Mouse (Mus musculus) lung, embryonic 15.5 days (tissue): Measurements from ENCODE around the gene Msln. TPM values are rescaled to one million over a fixed set of nuclear protein-coding genes. Genes with fewer than 3 reads are reported as not detected.

Experiments
- ATAC-seq: fragments of 200-750 bp; cut with Nextera tagmentation; 2 replicates; pipeline ENCODE4 v1.8.0; 2017; ENCODE audit warnings: moderate number of reproducible peaks, borderline replicate concordance; ENCODE audit not compliant: low FRiP score, low TSS enrichment; ENCODE audit errors: extremely low read depth
- H3K27ac ChIP-seq: fragments of 300-500 bp; sonication (generic); 2 replicates; pipeline ENCODE4 v1.5.1; 2015; ENCODE audit warnings: moderate library complexity, mild to moderate bottlenecking, inconsistent platforms
- H3K27me3 ChIP-seq: fragments of 300-500 bp; sonication (generic); 2 replicates; pipeline ENCODE4 v1.6.1; 2015; ENCODE audit warnings: inconsistent platforms
- H3K36me3 ChIP-seq: fragments of 300-500 bp; sonication (generic); 2 replicates; pipeline ENCODE4 v1.6.1; 2015; ENCODE audit warnings: inconsistent platforms
- H3K4me1 ChIP-seq: fragments of 300-500 bp; sonication (generic); 2 replicates; pipeline ENCODE4 v1.6.1; 2015; ENCODE audit warnings: inconsistent platforms
- H3K4me2 ChIP-seq: fragments of 300-500 bp; sonication (generic); 2 replicates; pipeline ENCODE4 v1.6.1; 2015; ENCODE audit warnings: inconsistent platforms, mild to moderate bottlenecking, moderate library complexity
- H3K4me3 ChIP-seq: fragments of 300-500 bp; sonication (generic); 2 replicates; pipeline ENCODE4 v1.5.1; 2015; ENCODE audit warnings: mild to moderate bottlenecking, inconsistent platforms
- H3K9ac ChIP-seq: fragments of 300-500 bp; sonication (generic); 2 replicates; pipeline ENCODE4 v1.6.1; 2015; ENCODE audit warnings: inconsistent platforms
- H3K9me3 ChIP-seq: fragments of 300-500 bp; sonication (generic); 2 replicates; pipeline ENCODE4 v1.6.1; 2016; ENCODE audit warnings: inconsistent platforms
- WGBS: fragments of 180-500 bp; shearing (Covaris S2); methylation state at CpG from one replicate; pipeline ENCODE4 v1.1.7; 2015; 5-methylcytosine and 5-hydroxymethylcytosine counted together
- polyA plus RNA-seq: library from polyadenylated mRNA; unstranded; fragments of >200 nt; fragmentation: Nextera tagmentation; extraction: Ambion mirVana; gene quantifications from 2 replicates; pipeline ENCODE4 v1.2.1, GENCODE M21; 2015

The Msln gene
- 15.8 and 24.2 TPM in 2 replicates for polyA plus RNA-seq

DNA sequence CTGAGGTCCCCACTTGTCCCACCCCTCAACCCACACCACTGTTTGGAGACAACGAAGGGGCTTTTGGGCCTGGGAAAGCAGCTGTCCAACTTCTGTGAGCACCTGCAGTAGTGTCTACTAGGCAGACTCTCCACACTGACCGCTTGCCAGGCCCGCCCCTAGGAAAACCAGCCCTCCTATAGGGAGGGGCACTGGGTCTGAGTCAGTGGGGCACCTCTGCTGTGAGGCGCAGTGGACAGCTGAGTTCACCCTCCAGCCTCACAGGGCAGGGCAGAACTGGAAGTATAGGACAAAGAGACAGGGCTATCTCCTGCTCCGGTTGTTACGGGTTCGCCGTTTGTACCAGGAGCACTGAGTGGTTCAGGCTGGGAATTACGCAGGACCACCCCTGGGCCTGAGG, at the start of gene Msln:
TSS of gene Msln (minus strand) at position 138 of the 400 bp plus-strand sequence.
- H3K4me3 ChIP-seq = no peak within 1 kb of the TSS
- H3K9me3 ChIP-seq = no peaks in the 10 kb centered on the region
- WGBS = 81% methylated on average over 9 of the region's 9 CpGs
- no peaks in the 10 kb centered on the region for H3K36me3 ChIP-seq
- H3K4me1 ChIP-seq = peaks cover 27% of the 10 kb centered on the region
- no peaks in the 10 kb centered on the region for H3K27me3 ChIP-seq
- no peak within 1 kb of the TSS for H3K9ac ChIP-seq
- no peak for ATAC-seq
- no peak within 1 kb of the TSS for H3K27ac ChIP-seq
- H3K4me2 ChIP-seq = no peak within 1 kb of the TSS

- Histone ChIP-seq H3K36me3 (no peaks in the 10 kb centered on the region), H3K4me3 (no peak overlapping the region), H3K27ac (no peak overlapping the region), H3K9me3 (no peaks in the 10 kb centered on the region), H3K9ac (no peak overlapping the region), H3K27me3 (peaks cover 2% of the 10 kb centered on the region), H3K4me2 (no peak overlapping the region), H3K4me1 (no peaks in the 10 kb centered on the region)
- no peak for ATAC-seq
- 9% methylated on average over 10 of the region's 10 CpGs for WGBS
Observed at GRCm38 (mm10) chr17:25802825-25803517, 48.8 kb upstream of the Msln start.

GRCm38 (mm10) chr17:25801029-25801428, 46.9 kb upstream of the Msln start:
- 8% methylated on average over 6 of the region's 6 CpGs for WGBS
- Histone ChIP-seq H3K27me3 (no peaks in the 10 kb centered on the region; the same call in 1 of the 2 replicates), H3K4me1 (peaks cover 12% of the 10 kb centered on the region), H3K9ac (no peak overlapping the region), H3K36me3 (no peaks in the 10 kb centered on the region), H3K4me3 (no peak overlapping the region), H3K27ac (no peak overlapping the region), H3K4me2 (no peak overlapping the region), H3K9me3 (no peaks in the 10 kb centered on the region)
- no peak for ATAC-seq

DNA sequence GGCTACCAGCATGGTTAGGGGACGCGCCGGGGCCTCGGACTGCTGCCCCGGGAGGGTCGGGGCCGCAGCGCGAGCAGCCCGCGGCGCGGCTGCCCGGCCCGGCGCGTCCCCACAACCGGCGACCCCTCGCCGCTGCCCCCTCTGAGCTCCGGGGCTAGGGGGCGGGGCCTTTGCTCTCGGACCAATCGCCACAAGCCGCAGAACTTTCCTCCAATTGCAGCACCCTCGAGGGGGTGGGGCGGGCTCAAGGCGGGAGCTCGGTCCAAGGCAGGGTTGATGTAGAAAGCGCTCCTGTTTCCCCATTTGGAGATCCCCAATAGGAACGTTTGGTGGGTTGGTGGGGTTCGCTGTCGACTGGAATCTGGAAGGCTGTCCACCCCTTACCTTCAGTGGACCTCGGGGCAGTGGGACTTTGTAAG, 42.8 kb upstream of the Msln start, which contains the start of gene Metrn:
TSS of gene Metrn (minus strand) at position 186 of the 419 bp plus-strand sequence.
- under 1% methylated on average over 35 of the region's 35 CpGs for WGBS

DNA sequence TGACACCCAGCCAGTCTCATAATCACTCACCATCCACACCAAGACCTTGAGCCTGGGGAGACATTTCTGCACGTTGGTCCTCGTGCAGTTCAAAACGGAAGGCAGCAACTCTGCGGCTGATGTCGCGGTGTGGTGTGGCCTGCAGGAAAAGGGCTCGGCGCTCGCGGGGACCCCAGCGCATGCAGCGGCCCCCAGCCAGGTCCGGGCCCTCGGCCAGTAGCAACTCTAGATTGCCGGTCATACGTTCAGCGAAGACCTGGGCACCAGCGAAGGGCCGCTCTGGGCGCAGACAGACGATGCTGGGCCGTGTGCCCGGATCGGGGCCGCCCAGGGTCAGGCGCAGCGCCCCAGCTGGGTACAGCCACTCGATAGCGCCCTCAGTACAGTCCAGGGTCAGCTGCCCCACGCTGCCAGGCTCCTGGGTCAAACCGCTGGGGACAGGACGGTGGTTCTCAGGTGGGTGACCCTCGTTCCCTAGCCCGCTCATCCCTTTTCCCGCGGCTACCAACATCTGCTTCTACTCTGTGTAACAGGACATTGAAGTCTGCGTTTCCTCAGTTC, 42.1 kb upstream of the Msln start:
- no peaks in the 10 kb centered on the region for H3K9me3 ChIP-seq
- ATAC-seq = no peak
- H3K27ac ChIP-seq = 0 out of 2 replicates have a peak overlapping the region, but pooled peaks have one; percentile 42
- H3K4me1 ChIP-seq = peaks cover 49% of the 10 kb centered on the region
- peak overlapping the region; percentile 97 for H3K4me2 ChIP-seq
- H3K27me3 ChIP-seq = no peaks in the 10 kb centered on the region
- peak overlapping the region; percentile 70 for H3K9ac ChIP-seq
- H3K4me3 ChIP-seq = peak overlapping the region; percentile 82
- WGBS = 1% methylated on average over 37 of the region's 37 CpGs
- H3K36me3 ChIP-seq = no peaks in the 10 kb centered on the region

More for the DNA sequence above, 42.8 kb upstream of the Msln start, which contains the start of gene Metrn:
- Histone ChIP-seq H3K4me2 (peak within 1 kb of the TSS; percentile 97), H3K9ac (peak within 1 kb of the TSS; percentile 70), H3K4me1 (peaks cover 46% of the 10 kb centered on the region), H3K9me3 (no peaks in the 10 kb centered on the region), H3K36me3 (no peaks in the 10 kb centered on the region), H3K4me3 (peak within 1 kb of the TSS; percentile 82), H3K27me3 (no peaks in the 10 kb centered on the region), H3K27ac (0 out of 2 replicates have a peak within 1 kb of the TSS, but pooled peaks have one; percentile 42)
- ATAC-seq = peak; percentile 82

DNA sequence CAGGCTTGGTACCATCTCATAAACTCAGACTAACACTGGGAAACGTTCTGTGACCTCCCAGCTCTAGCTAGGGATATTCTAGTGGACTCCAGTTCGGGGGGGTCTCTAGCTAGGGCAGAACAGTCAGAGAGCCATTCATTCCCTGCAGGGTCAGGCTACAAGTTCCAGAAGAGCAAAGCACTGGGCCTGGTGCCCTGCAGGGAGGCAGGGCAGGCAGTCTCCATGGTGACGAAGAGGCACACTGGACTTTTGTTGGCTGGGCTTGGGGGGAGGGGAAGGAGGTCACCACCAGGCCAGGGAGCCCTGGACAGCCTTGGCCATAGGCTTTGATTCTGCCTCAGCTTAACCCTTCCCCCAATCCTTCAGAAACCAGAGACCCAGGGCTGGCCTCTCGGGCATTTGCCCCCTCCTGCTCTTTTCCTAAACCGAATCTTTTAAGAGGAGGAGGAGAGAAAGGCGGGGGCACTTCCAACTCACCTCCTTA, 41.5 kb upstream of the Msln start, which contains the start of gene AC134908.4:
TSS of gene AC134908.4 (minus strand) at position 51 of the 484 bp plus-strand sequence.
- WGBS = 15% methylated on average over 6 of the region's 6 CpGs
- no peaks in the 10 kb centered on the region for H3K27me3 ChIP-seq
- H3K9me3 ChIP-seq = no peaks in the 10 kb centered on the region
- peak within 1 kb of the TSS; percentile 97 for H3K4me2 ChIP-seq
- peak within 1 kb of the TSS; percentile 70 for H3K9ac ChIP-seq
- H3K4me3 ChIP-seq = peak within 1 kb of the TSS; percentile 82
- peaks cover 56% of the 10 kb centered on the region for H3K4me1 ChIP-seq
- no peak for ATAC-seq
- no peaks in the 10 kb centered on the region for H3K36me3 ChIP-seq
- H3K27ac ChIP-seq = 0 out of 2 replicates have a peak within 1 kb of the TSS, but pooled peaks have one; percentile 42

DNA sequence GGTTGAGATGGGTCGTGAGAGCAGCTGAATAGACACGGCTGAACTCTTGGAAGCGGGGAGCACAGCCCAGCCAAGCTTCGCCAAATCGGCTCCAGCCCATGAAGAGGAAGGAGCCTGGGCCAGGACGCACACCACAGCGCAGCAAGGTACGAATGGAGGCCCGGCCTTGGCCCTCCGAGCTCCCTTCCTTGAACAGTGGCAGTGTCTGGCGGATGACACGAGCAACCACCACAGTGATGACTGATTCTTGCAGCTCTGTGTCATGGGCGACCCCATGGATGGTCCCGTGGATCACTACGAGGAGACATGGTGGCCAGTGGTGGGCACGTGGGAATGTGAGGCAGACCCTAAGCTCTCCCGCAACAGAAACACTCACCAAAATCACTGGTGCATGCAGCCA, 40.8 kb upstream of the Msln start:
- H3K9ac ChIP-seq = no peak overlapping the region
- no peaks in the 10 kb centered on the region for H3K9me3 ChIP-seq
- no peaks in the 10 kb centered on the region; the same call in 1 of the 2 replicates for H3K36me3 ChIP-seq
- ATAC-seq = no peak
- WGBS = 84% methylated on average over 17 of the region's 17 CpGs
- H3K4me3 ChIP-seq = 0 out of 2 replicates have a peak overlapping the region, but pooled peaks have one; percentile 82
- H3K27me3 ChIP-seq = no peaks in the 10 kb centered on the region
- H3K27ac ChIP-seq = no peak overlapping the region
- H3K4me1 ChIP-seq = peaks cover 58% of the 10 kb centered on the region
- peak overlapping the region; percentile 97 for H3K4me2 ChIP-seq

GRCm38 (mm10) chr17:25794197-25794596, 40.0 kb upstream of the Msln start:
- WGBS = 59% methylated on average over 13 of the region's 13 CpGs
- H3K27me3 ChIP-seq = no peaks in the 10 kb centered on the region
- no peak overlapping the region for H3K9ac ChIP-seq
- ATAC-seq = no peak
- no peak overlapping the region for H3K4me3 ChIP-seq
- no peak overlapping the region for H3K4me2 ChIP-seq
- no peaks in the 10 kb centered on the region for H3K9me3 ChIP-seq
- peaks cover 8% of the 10 kb centered on the region for H3K36me3 ChIP-seq
- peak overlapping the region; percentile 99; the same call in 1 of the 2 replicates for H3K27ac ChIP-seq
- H3K4me1 ChIP-seq = peaks cover 58% of the 10 kb centered on the region

- H3K36me3 ChIP-seq = peaks cover 20% of the 10 kb centered on the region
- peak; percentile 82 for ATAC-seq
- peak within 1 kb of the TSS; percentile 87 for H3K4me2 ChIP-seq
- peaks cover 57% of the 10 kb centered on the region for H3K4me1 ChIP-seq
- peak within 1 kb of the TSS; percentile 82 for H3K9ac ChIP-seq
- H3K4me3 ChIP-seq = peak within 1 kb of the TSS; percentile 88
- no peaks in the 10 kb centered on the region for H3K9me3 ChIP-seq
- WGBS = 2% methylated on average over 14 of the region's 14 CpGs
- no peaks in the 10 kb centered on the region for H3K27me3 ChIP-seq
- H3K27ac ChIP-seq = peak within 1 kb of the TSS; percentile 99
Observed at GRCm38 (mm10) chr17:25792615-25793014, 38.4 kb upstream of the Msln start, which contains the start of gene Fam173a. Gene Fam173a (minus strand): TSS chr17:25792901.

DNA sequence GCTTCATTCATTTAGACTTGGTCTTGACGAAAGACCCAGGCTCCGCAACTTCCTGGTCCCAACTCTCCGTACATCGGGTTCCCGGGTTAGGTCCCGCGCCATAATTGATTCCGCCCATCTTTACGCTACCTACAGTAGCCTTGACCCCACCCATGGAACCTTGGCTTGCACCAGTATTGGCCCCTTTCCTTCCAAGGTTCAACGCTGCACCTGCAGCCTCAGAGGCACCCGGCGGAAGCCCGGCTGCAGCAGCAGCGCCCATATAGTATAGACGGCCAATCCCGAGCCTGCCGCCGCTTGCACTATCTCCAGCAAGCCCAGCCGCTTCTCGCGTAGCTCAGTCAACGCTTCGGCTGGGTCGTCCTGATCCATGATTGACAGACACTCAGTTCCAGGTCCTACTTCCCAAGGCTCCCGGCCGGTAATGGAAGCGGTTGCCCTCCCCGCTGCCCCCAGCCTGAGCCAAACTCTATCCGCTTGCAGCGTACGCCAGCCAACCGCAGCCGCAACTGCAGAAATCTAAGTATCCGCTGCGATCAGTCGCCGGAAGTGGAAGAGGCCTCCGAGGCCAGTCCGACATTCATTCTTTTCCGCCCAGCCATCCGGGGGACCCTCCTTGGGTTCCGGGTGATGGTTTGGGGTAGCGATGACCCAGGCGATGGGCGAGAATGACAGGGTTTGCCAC, 37.8 kb upstream of the Msln start:
- Histone ChIP-seq H3K36me3 (peaks cover 20% of the 10 kb centered on the region), H3K9ac (peak overlapping the region; percentile 82), H3K27ac (peak overlapping the region; percentile 99), H3K4me1 (peaks cover 50% of the 10 kb centered on the region), H3K4me3 (peak overlapping the region; percentile 88), H3K9me3 (no peaks in the 10 kb centered on the region), H3K4me2 (peak overlapping the region; percentile 87), H3K27me3 (no peaks in the 10 kb centered on the region)
- peak; percentile 66; the same call in 1 of the 2 replicates for ATAC-seq
- under 1% methylated on average over 45 of the region's 45 CpGs for WGBS

- H3K4me3 ChIP-seq = peak overlapping the region; percentile 88
- H3K4me1 ChIP-seq = peaks cover 49% of the 10 kb centered on the region
- ATAC-seq = peak; percentile 16; the same call in 1 of the 2 replicates
- peak overlapping the region; percentile 99 for H3K27ac ChIP-seq
- H3K36me3 ChIP-seq = peaks cover 20% of the 10 kb centered on the region
- no peaks in the 10 kb centered on the region for H3K27me3 ChIP-seq
- no peaks in the 10 kb centered on the region for H3K9me3 ChIP-seq
- H3K4me2 ChIP-seq = peak overlapping the region; percentile 87
- 22% methylated on average over 19 of the region's 19 CpGs for WGBS
- H3K9ac ChIP-seq = peak overlapping the region; percentile 82
Observed at GRCm38 (mm10) chr17:25791320-25791842, 37.2 kb upstream of the Msln start.
